Mouse (Mus musculus): Measurements from ENCODE around the gene Klk1b24.
"Not testable (repeated sequence)": the region's sequence is repeated elsewhere in the genome, so short reads cannot be mapped to it uniquely, and the experiment has no call there.

Gene Klk1b24

GRCm38 (mm10) chr7:44187936-44188335 lies at the start of gene Klk1b24:
TSS of gene Klk1b24 (plus strand) at chr7:44188236.
- DNase-seq, result not testable (repeated sequence)

GRCm38 (mm10) chr7:44179299-44180045 lies 8.6 kb upstream of the Klk1b24 start:
- DNase-seq, result peak; percentile 17

- DNase-seq, result not testable (repeated sequence)
These were observed 1.5 kb upstream of the Klk1b24 start for GRCm38 (mm10) chr7:44186516-44186915.

GRCm38 (mm10) chr7:44193466-44193865 lies 5.4 kb downstream of the Klk1b24 start:
- DNase-seq, result not testable (repeated sequence)

- no peak for DNase-seq
These were observed 9.9 kb downstream of the Klk1b24 start, which contains the start of gene Klk1b3 for GRCm38 (mm10) chr7:44197891-44198290. TSS of gene Klk1b3 (plus strand) at chr7:44198191.

- not testable (repeated sequence) for DNase-seq
These were observed 19.1 kb downstream of the Klk1b24 start, which contains the start of gene Klk1b4 for GRCm38 (mm10) chr7:44207135-44207534. TSS of gene Klk1b4 (plus strand) at chr7:44207435.

GRCm38 (mm10) chr7:44208307-44208706 lies 20.3 kb downstream of the Klk1b24 start:
- DNase-seq, result no peak

GRCm38 (mm10) chr7:44215645-44216044 lies 27.6 kb downstream of the Klk1b24 start, which contains the start of gene Klk1b5:
TSS of gene Klk1b5 (plus strand) at chr7:44215945.
- no peak for DNase-seq

- DNase-seq, result not testable (repeated sequence)
These were observed 33.6 kb downstream of the Klk1b24 start for GRCm38 (mm10) chr7:44221601-44222000.

GRCm38 (mm10) chr7:44222335-44222734 lies 34.3 kb downstream of the Klk1b24 start:
- DNase-seq, result not testable (repeated sequence)

- peak; percentile 18 for DNase-seq
These were observed 37.0 kb downstream of the Klk1b24 start, which contains the start of gene Klk1 for GRCm38 (mm10) chr7:44225076-44225475. TSS of gene Klk1 (plus strand) at chr7:44225360.

GRCm38 (mm10) chr7:44235909-44236308 lies 47.9 kb downstream of the Klk1b24 start, which contains the start of gene Gm36864:
TSS of gene Gm36864 (plus strand) at chr7:44236177.
- no peak for DNase-seq

GRCm38 (mm10) chr7:44239913-44240312 lies 51.9 kb downstream of the Klk1b24 start:
- no peak for DNase-seq

GRCm38 (mm10) chr7:44240712-44241111 lies 52.7 kb downstream of the Klk1b24 start:
- DNase-seq, result no peak

GRCm38 (mm10) chr7:44241163-44241562 lies 53.1 kb downstream of the Klk1b24 start:
- DNase-seq, result no peak
